Mouse (Mus musculus): ENCODE data around the gene Plppr2. TPM values are rescaled to one million over a fixed set of nuclear protein-coding genes. Genes with fewer than 3 reads are reported as not detected.

The Plppr2 gene
- total and polyA plus RNA-seq, 2 experiments from 2014 or later = 108 to 144 TPM

- 14% methylated on average over 26 of the region's 36 CpGs for WGBS
- Histone ChIP-seq H3K27me3 (ENCODE audit: insufficient read depth, low read length) (peaks cover 43% of the 10 kb centered on the region), H3K36me3 (ENCODE audit: insufficient read depth) (no peaks in the 10 kb centered on the region), H3K4me2 (ENCODE audit: low read depth) (peak overlapping the region; percentile 59; the same call in 1 of the 2 replicates), H3K9ac (no peak overlapping the region), H3K27ac (ENCODE audit: low read depth, low read length) (no peak overlapping the region), H3K9me3 (ENCODE audit: low read length) (no peaks in the 10 kb centered on the region), H3K4me3 (ENCODE audit: low read depth, low read length) (no peak overlapping the region), H3K4me1 (ENCODE audit: insufficient read depth) (peaks cover 8% of the 10 kb centered on the region)
- DNase-seq = no peak
- TF ChIP-seq CTCF (IDR thresholded peaks at IDR 0.05; ENCODE audit: low read depth) = no peak
- no peak for ATAC-seq
These were observed 50.9 kb downstream of the Plppr2 start for GRCm38 (mm10) chr9:21987592-21988342.

- peak overlapping the region; percentile 27 for H3K4me3 ChIP-seq (ENCODE audit: low read depth, low read length)
- H3K9me3 ChIP-seq (ENCODE audit: low read length) = no peaks in the 10 kb centered on the region
- ATAC-seq (peak; percentile 53), DNase-seq (no peak)
- 2% methylated on average over 32 of the region's 32 CpGs for WGBS
- no peaks in the 10 kb centered on the region for H3K36me3 ChIP-seq (ENCODE audit: insufficient read depth)
- peak overlapping the region; percentile 59 for H3K4me2 ChIP-seq (ENCODE audit: low read depth)
- TF ChIP-seq CTCF (IDR thresholded peaks at IDR 0.05; ENCODE audit: low read depth) = peak; percentile 31; the same call in 1 of the 2 replicates
- H3K27me3 ChIP-seq (ENCODE audit: insufficient read depth, low read length) = peaks cover 41% of the 10 kb centered on the region
- peak overlapping the region; percentile 31; the same call in 1 of the 2 replicates for H3K9ac ChIP-seq
- H3K27ac ChIP-seq (ENCODE audit: low read depth, low read length) = no peak overlapping the region
- H3K4me1 ChIP-seq (ENCODE audit: insufficient read depth) = peaks cover 8% of the 10 kb centered on the region
These were observed 51.7 kb downstream of the Plppr2 start for GRCm38 (mm10) chr9:21988421-21989101.

- Histone ChIP-seq H3K4me1 (ENCODE audit: insufficient read depth) (peaks cover 8% of the 10 kb centered on the region), H3K36me3 (ENCODE audit: insufficient read depth) (no peaks in the 10 kb centered on the region), H3K4me2 (ENCODE audit: low read depth) (peak within 1 kb of the TSS; percentile 59), H3K9me3 (ENCODE audit: low read length) (no peaks in the 10 kb centered on the region), H3K27me3 (ENCODE audit: insufficient read depth, low read length) (peaks cover 41% of the 10 kb centered on the region), H3K9ac (peak within 1 kb of the TSS; percentile 31; the same call in 1 of the 2 replicates), H3K27ac (ENCODE audit: low read depth, low read length) (no peak within 1 kb of the TSS), H3K4me3 (ENCODE audit: low read depth, low read length) (peak within 1 kb of the TSS; percentile 27)
- ATAC-seq = peak; percentile 50
- DNase-seq = no peak
- no peak for TF ChIP-seq CTCF (IDR thresholded peaks at IDR 0.05; ENCODE audit: low read depth)
- WGBS = 3% methylated on average over 42 of the region's 42 CpGs
These were observed 52.6 kb downstream of the Plppr2 start, which contains the start of gene Rgl3 for GRCm38 (mm10) chr9:21989230-21990110. Rgl3 (minus strand) TSS chr9:21989446.

- H3K4me3 ChIP-seq (ENCODE audit: low read depth, low read length) = no peak overlapping the region
- no peak for ATAC-seq
These were observed 55.4 kb downstream of the Plppr2 start for GRCm38 (mm10) chr9:21992227-21992626.

GRCm38 (mm10) chr9:21996178-21996867, 59.5 kb downstream of the Plppr2 start:
- Histone ChIP-seq H3K36me3 (ENCODE audit: insufficient read depth) (no peaks in the 10 kb centered on the region), H3K27me3 (ENCODE audit: insufficient read depth, low read length) (peaks cover 3% of the 10 kb centered on the region), H3K4me2 (ENCODE audit: low read depth) (no peak overlapping the region), H3K4me3 (ENCODE audit: low read depth, low read length) (no peak overlapping the region), H3K9me3 (ENCODE audit: low read length) (no peaks in the 10 kb centered on the region), H3K27ac (ENCODE audit: low read depth, low read length) (no peak overlapping the region), H3K9ac (no peak overlapping the region), H3K4me1 (ENCODE audit: insufficient read depth) (no peaks in the 10 kb centered on the region)
- DNase-seq = no peak
- no peak for ATAC-seq
- 92% methylated on average over 3 of the region's 3 CpGs for WGBS
- no peak for TF ChIP-seq CTCF (IDR thresholded peaks at IDR 0.05; ENCODE audit: low read depth)

More at GRCm38 (mm10) chr9:21992227-21992626, 55.4 kb downstream of the Plppr2 start:
- H3K4me2 ChIP-seq (ENCODE audit: low read depth) = no peak overlapping the region
- H3K27me3 ChIP-seq (ENCODE audit: insufficient read depth, low read length) = peaks cover 30% of the 10 kb centered on the region
- WGBS = 71% methylated on average over 4 of the region's 4 CpGs
- no peak for TF ChIP-seq CTCF (IDR thresholded peaks at IDR 0.05; ENCODE audit: low read depth)
- H3K9ac ChIP-seq = no peak overlapping the region
- no peaks in the 10 kb centered on the region for H3K9me3 ChIP-seq (ENCODE audit: low read length)
- no peaks in the 10 kb centered on the region for H3K36me3 ChIP-seq (ENCODE audit: insufficient read depth)
- H3K27ac ChIP-seq (ENCODE audit: low read depth, low read length) = no peak overlapping the region
- peaks cover 8% of the 10 kb centered on the region for H3K4me1 ChIP-seq (ENCODE audit: insufficient read depth)
- DNase-seq = no peak

Other genes with a start within 250 kb of the Plppr2 start
- gene Ldlr, start 213.6 kb upstream of the Plppr2 start, total RNA-seq (2014; rRNA removed) = 19.1 and 26.8 TPM in 2 replicates
- 6.5 and 11.1 TPM in 2 replicates for gene Ldlr, start 213.6 kb upstream of the Plppr2 start, polyA plus RNA-seq (2015; fragmentation: Nextera tagmentation; extraction: Ambion mirVana)
- gene Spc24, start 176.7 kb upstream of the Plppr2 start, total RNA-seq (2014; rRNA removed) = 7.7 and 8.2 TPM in 2 replicates
- gene Spc24, start 176.7 kb upstream of the Plppr2 start, polyA plus RNA-seq (2015; fragmentation: Nextera tagmentation; extraction: Ambion mirVana) = 13.5 and 14.3 TPM in 2 replicates
- gene Kank2, start 138.3 kb upstream of the Plppr2 start, total RNA-seq (2014; rRNA removed) = 8.5 and 12.4 TPM in 2 replicates
- 2.2 and 2.3 TPM in 2 replicates for gene Kank2, start 138.3 kb upstream of the Plppr2 start, polyA plus RNA-seq (2015; fragmentation: Nextera tagmentation; extraction: Ambion mirVana)
- not detected in 2 replicates for gene Angptl8, start 101.5 kb upstream of the Plppr2 start, total RNA-seq (2014; rRNA removed)
- gene Angptl8, start 101.5 kb upstream of the Plppr2 start, polyA plus RNA-seq (2015; fragmentation: Nextera tagmentation; extraction: Ambion mirVana) = 0.18 TPM in 1 of 2 replicates, not detected in the other
- 6.0 and 15.2 TPM in 2 replicates for gene Dock6, start 84.4 kb upstream of the Plppr2 start, total RNA-seq (2014; rRNA removed)
- 5.7 and 8.3 TPM in 2 replicates for gene Dock6, start 84.4 kb upstream of the Plppr2 start, polyA plus RNA-seq (2015; fragmentation: Nextera tagmentation; extraction: Ambion mirVana)
- 23.7 and 26.7 TPM in 2 replicates for gene Rab3d, start 18.8 kb upstream of the Plppr2 start, total RNA-seq (2014; rRNA removed)
- 23.0 and 28.7 TPM in 2 replicates for gene Rab3d, start 18.8 kb upstream of the Plppr2 start, polyA plus RNA-seq (2015; fragmentation: Nextera tagmentation; extraction: Ambion mirVana)
- gene Ccdc159, start 9.6 kb upstream of the Plppr2 start, total RNA-seq (2014; rRNA removed) = 8.6 and 13.6 TPM in 2 replicates
- gene Ccdc159, start 9.6 kb upstream of the Plppr2 start, polyA plus RNA-seq (2015; fragmentation: Nextera tagmentation; extraction: Ambion mirVana) = 3.5 and 4.1 TPM in 2 replicates
- gene Tmem205, start 9.5 kb upstream of the Plppr2 start, total RNA-seq (2014; rRNA removed) = 42.0 and 47.1 TPM in 2 replicates
- gene Tmem205, start 9.5 kb upstream of the Plppr2 start, polyA plus RNA-seq (2015; fragmentation: Nextera tagmentation; extraction: Ambion mirVana) = 52.8 and 65.9 TPM in 2 replicates
- gene Swsap1, start 18.7 kb downstream of the Plppr2 start, total RNA-seq (2014; rRNA removed) = 28.2 and 37.7 TPM in 2 replicates
- 7.0 and 7.3 TPM in 2 replicates for gene Swsap1, start 18.7 kb downstream of the Plppr2 start, polyA plus RNA-seq (2015; fragmentation: Nextera tagmentation; extraction: Ambion mirVana)
- gene Epor, start 26.5 kb downstream of the Plppr2 start, total RNA-seq (2014; rRNA removed) = 0.24 and 1.0 TPM in 2 replicates
- gene Epor, start 26.5 kb downstream of the Plppr2 start, polyA plus RNA-seq (2015; fragmentation: Nextera tagmentation; extraction: Ambion mirVana) = 2.2 and 2.4 TPM in 2 replicates
- gene Rgl3, start 52.4 kb downstream of the Plppr2 start, total RNA-seq (2014; rRNA removed) = 0.24 and 2.1 TPM in 2 replicates
- 1.0 and 1.2 TPM in 2 replicates for gene Rgl3, start 52.4 kb downstream of the Plppr2 start, polyA plus RNA-seq (2015; fragmentation: Nextera tagmentation; extraction: Ambion mirVana)
- gene Ccdc151, start 65.6 kb downstream of the Plppr2 start, total RNA-seq (2014; rRNA removed) = 5.7 and 6.0 TPM in 2 replicates
- 5.5 and 6.4 TPM in 2 replicates for gene Ccdc151, start 65.6 kb downstream of the Plppr2 start, polyA plus RNA-seq (2015; fragmentation: Nextera tagmentation; extraction: Ambion mirVana)
- 83.2 and 86.5 TPM in 2 replicates for gene Prkcsh, start 65.8 kb downstream of the Plppr2 start, total RNA-seq (2014; rRNA removed)
- 48.9 and 67.4 TPM in 2 replicates for gene Prkcsh, start 65.8 kb downstream of the Plppr2 start, polyA plus RNA-seq (2015; fragmentation: Nextera tagmentation; extraction: Ambion mirVana)
- gene Elavl3, start 115.0 kb downstream of the Plppr2 start, total RNA-seq (2014; rRNA removed) = 159 and 191 TPM in 2 replicates
- 51.3 and 74.7 TPM in 2 replicates for gene Elavl3, start 115.0 kb downstream of the Plppr2 start, polyA plus RNA-seq (2015; fragmentation: Nextera tagmentation; extraction: Ambion mirVana)
- gene Gm49318, start 134.2 kb downstream of the Plppr2 start, total RNA-seq (2014; rRNA removed) = not detected in 2 replicates
- gene Gm49318, start 134.2 kb downstream of the Plppr2 start, polyA plus RNA-seq (2015; fragmentation: Nextera tagmentation; extraction: Ambion mirVana) = not detected in 2 replicates
- gene Zfp653, start 134.3 kb downstream of the Plppr2 start, total RNA-seq (2014; rRNA removed) = 31.0 and 32.3 TPM in 2 replicates
- gene Zfp653, start 134.3 kb downstream of the Plppr2 start, polyA plus RNA-seq (2015; fragmentation: Nextera tagmentation; extraction: Ambion mirVana) = 13.3 and 16.3 TPM in 2 replicates
- 55.2 and 59.2 TPM in 2 replicates for gene Ecsit, start 148.4 kb downstream of the Plppr2 start, total RNA-seq (2014; rRNA removed)
- 64.1 and 64.7 TPM in 2 replicates for gene Ecsit, start 148.4 kb downstream of the Plppr2 start, polyA plus RNA-seq (2015; fragmentation: Nextera tagmentation; extraction: Ambion mirVana)
- 0.24 TPM in 1 of 2 replicates, not detected in the other for gene Cnn1, start 162.2 kb downstream of the Plppr2 start, total RNA-seq (2014; rRNA removed)
- gene Cnn1, start 162.2 kb downstream of the Plppr2 start, polyA plus RNA-seq (2015; fragmentation: Nextera tagmentation; extraction: Ambion mirVana) = 0.24 and 0.86 TPM in 2 replicates
- 122 and 137 TPM in 2 replicates for gene Elof1, start 180.1 kb downstream of the Plppr2 start, total RNA-seq (2014; rRNA removed)
- gene Elof1, start 180.1 kb downstream of the Plppr2 start, polyA plus RNA-seq (2015; fragmentation: Nextera tagmentation; extraction: Ambion mirVana) = 165 and 170 TPM in 2 replicates
- 3.9 TPM in 1 of 2 replicates, not detected in the other for gene Acp5, start 198.7 kb downstream of the Plppr2 start, total RNA-seq (2014; rRNA removed)
- 0.41 and 0.88 TPM in 2 replicates for gene Acp5, start 198.7 kb downstream of the Plppr2 start, polyA plus RNA-seq (2015; fragmentation: Nextera tagmentation; extraction: Ambion mirVana)
- 27.8 and 35.2 TPM in 2 replicates for gene Pigyl, start 219.8 kb downstream of the Plppr2 start, total RNA-seq (2014; rRNA removed)
- gene Pigyl, start 219.8 kb downstream of the Plppr2 start, polyA plus RNA-seq (2015; fragmentation: Nextera tagmentation; extraction: Ambion mirVana) = 112 and 143 TPM in 2 replicates